Comparison of ENCODE assay signal across 24 mouse cellular contexts in the genomic region with DNA sequence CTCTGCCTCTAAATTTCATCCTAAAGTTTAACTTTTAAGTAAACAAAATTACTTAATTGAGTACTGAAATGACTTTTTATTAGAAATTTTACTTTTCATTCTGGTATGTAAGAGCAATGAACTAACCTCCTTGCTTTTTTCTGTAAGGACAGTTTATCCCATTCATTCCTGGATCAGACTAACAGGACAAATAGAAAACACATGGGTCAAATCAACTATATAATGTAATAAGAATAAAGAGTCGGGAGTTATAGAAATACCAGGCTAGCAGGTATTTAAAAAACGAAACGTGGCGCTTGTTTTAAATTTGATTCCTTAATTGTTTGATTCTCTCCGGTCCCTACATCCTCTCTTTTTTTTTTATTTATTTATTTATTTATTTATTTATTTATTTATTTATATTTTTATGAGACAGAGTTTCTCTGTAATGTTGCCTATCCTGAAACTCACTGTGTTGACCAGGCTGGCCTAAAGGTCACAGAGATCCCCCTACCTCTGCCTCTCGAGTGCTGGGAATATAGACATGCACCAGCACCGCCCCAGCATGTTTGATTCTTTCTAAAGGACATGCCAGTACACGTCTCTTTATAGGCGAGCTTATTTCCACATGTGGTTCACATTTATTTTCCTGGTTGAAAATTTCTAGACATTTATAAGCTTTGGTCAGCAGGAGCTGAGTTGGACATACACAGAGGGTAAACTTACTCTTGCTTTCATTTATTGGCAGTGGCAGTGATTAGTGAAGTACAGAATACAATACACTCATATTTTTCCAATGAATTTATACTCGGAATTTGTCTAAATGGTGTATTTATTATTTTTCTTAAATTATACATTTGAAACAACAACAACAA.
DNase-seq lines count a peak whose midpoint lies in the region; ATAC-seq and TF ChIP-seq lines count a peak whose summit lies in the region.
"Had no signal": no experiment of that assay in that cellular context is flagged by ENCODE, and none has a peak within 500 bp of the region (broad histone marks: within the 10 kb centered on the region; RNA-seq: fewer than 3 reads in every experiment).

No protein-coding gene starts in this region.

- peaks cover 27% of the 10 kb centered on the region for H3K36me3 ChIP-seq in heart, embryonic 12.5 days
- peaks cover 10% of the 10 kb centered on the region for H3K36me3 ChIP-seq in midbrain, embryonic 11.5 days (ENCODE audit: control insufficient read depth, insufficient read depth, low read length)
- H3K36me3 ChIP-seq in midbrain, postnatal 0 days (ENCODE audit: insufficient read depth, low read length) = peaks cover 8% of the 10 kb centered on the region; the same call in 1 of the 2 replicates
- H3K36me3 ChIP-seq in limb, embryonic 14.5 days (ENCODE audit: control insufficient read depth, insufficient read depth, low read length) = peaks cover 40% of the 10 kb centered on the region

- TF ChIP-seq CTCF in midbrain, postnatal 0 days (IDR thresholded peaks at IDR 0.05) = no peak
- TF ChIP-seq CTCF in embryonic fibroblast, embryonic 13.5 days (IDR thresholded peaks at IDR 0.05; ENCODE audit: borderline replicate concordance, insufficient read depth, low read length) = no peak

- H3K27me3 ChIP-seq in heart, embryonic 12.5 days (replicated peaks) = no peaks in the 10 kb centered on the region
- no peaks in the 10 kb centered on the region for H3K27me3 ChIP-seq in midbrain, embryonic 11.5 days (ENCODE audit: control insufficient read depth, insufficient read depth, low read length)
- no peaks in the 10 kb centered on the region for H3K27me3 ChIP-seq in midbrain, postnatal 0 days (ENCODE audit: insufficient read depth, low read length)
- no peaks in the 10 kb centered on the region for H3K27me3 ChIP-seq in limb, embryonic 14.5 days (ENCODE audit: control insufficient read depth, insufficient read depth, low read length)
- H3K27me3 ChIP-seq: embryonic facial prominence, embryonic 13.5 days; forebrain, embryonic 13.5 days; forebrain, embryonic 15.5 days had no signal

- WGBS in heart, embryonic 12.5 days = 88% methylated on average over 10 of the region's 10 CpGs
- WGBS in midbrain, embryonic 11.5 days = 89% methylated on average over 10 of the region's 10 CpGs
- WGBS in midbrain, postnatal 0 days = 93% methylated on average over 10 of the region's 10 CpGs
- 39% methylated on average over 10 of the region's 10 CpGs for WGBS in limb, embryonic 14.5 days

- TF ChIP-seq POLR2A in embryonic fibroblast, embryonic 13.5 days (IDR thresholded peaks at IDR 0.05; ENCODE audit: low read depth, low read length) = no peak
- no peak for TF ChIP-seq POLR2A in limb, embryonic 14.5 days (IDR thresholded peaks at IDR 0.05; ENCODE audit: borderline replicate concordance, extremely low read depth, insufficient read depth, insufficient read length)

- no peak overlapping the region for H3K9ac ChIP-seq in heart, embryonic 12.5 days
- no peak overlapping the region for H3K9ac ChIP-seq in midbrain, embryonic 11.5 days (ENCODE audit: low read length)
- H3K9ac ChIP-seq in midbrain, postnatal 0 days (replicated peaks; ENCODE audit: low read length, poor library complexity, severe bottlenecking) = no peak overlapping the region
- no peak overlapping the region for H3K9ac ChIP-seq in limb, embryonic 14.5 days (ENCODE audit: low read depth, low read length, severe bottlenecking)
- H3K9ac ChIP-seq: embryonic facial prominence, embryonic 13.5 days; forebrain, embryonic 13.5 days; forebrain, embryonic 15.5 days; forebrain, postnatal 0 days had no signal

- ATAC-seq in heart, embryonic 12.5 days (ENCODE audit: insufficient number of reproducible peaks, low FRiP score) = no peak
- no peak for ATAC-seq in midbrain, embryonic 11.5 days (ENCODE audit: low FRiP score)
- no peak for ATAC-seq in midbrain, postnatal 0 days (ENCODE audit: low FRiP score)
- ATAC-seq in limb, embryonic 14.5 days (ENCODE audit: low FRiP score, low read depth) = no peak
- ATAC-seq: forebrain, embryonic 13.5 days; forebrain, embryonic 15.5 days; forebrain, postnatal 0 days had no signal

- H3K9me3 ChIP-seq in heart, embryonic 12.5 days (replicated peaks) = peaks cover 5% of the 10 kb centered on the region; the same call in 1 of the 2 replicates
- no peaks in the 10 kb centered on the region for H3K9me3 ChIP-seq in midbrain, embryonic 11.5 days (ENCODE audit: control insufficient read depth, low read length)
- H3K9me3 ChIP-seq in midbrain, postnatal 0 days (ENCODE audit: low read length) = no peaks in the 10 kb centered on the region
- H3K9me3 ChIP-seq in limb, embryonic 14.5 days (ENCODE audit: control insufficient read depth, low read length) = no peaks in the 10 kb centered on the region
- H3K9me3 ChIP-seq: forebrain, embryonic 15.5 days had no signal

- no peak overlapping the region for H3K4me3 ChIP-seq in heart, embryonic 12.5 days
- no peak overlapping the region for H3K4me3 ChIP-seq in midbrain, embryonic 11.5 days (ENCODE audit: low read depth, low read length)
- no peak overlapping the region for H3K4me3 ChIP-seq in midbrain, postnatal 0 days (ENCODE audit: low read depth, low read length)
- no peak overlapping the region for H3K4me3 ChIP-seq in embryonic fibroblast, embryonic 13.5 days (ENCODE audit: insufficient read depth, low read length)
- no peak overlapping the region for H3K4me3 ChIP-seq in limb, embryonic 14.5 days (replicated peaks; ENCODE audit: low read length)
- H3K4me3 ChIP-seq: embryonic facial prominence, embryonic 13.5 days; erythroblast, embryonic 14.5 days; forebrain, embryonic 10.5 days; forebrain, embryonic 13.5 days; forebrain, embryonic 15.5 days had no signal

- DNase-seq in heart, adult 11 months = peak; percentile 28
- DNase-seq in midbrain, embryonic 11.5 days (ENCODE audit: low spot score, missing footprints) = peak; percentile 65
- DNase-seq in midbrain, postnatal 0 days (ENCODE audit: low spot score) = no peak
- DNase-seq in limb, embryonic 14.5 days (ENCODE audit: low spot score) = peak; percentile 13
- no peak for DNase-seq in kidney, postnatal 36 days
- no peak for DNase-seq in layer of hippocampus, adult 11-12 months (ENCODE audit: low spot score)
- DNase-seq: adrenal gland, adult 2 months; adrenal gland, postnatal 10 days; adrenal gland, postnatal 25 days; cerebellum, adult 11 months; cerebellum, adult 18-20 months; cerebellum, adult 8-10 months; cerebellum, adult 9-11 months; cerebellum, postnatal 14 days; cerebellum, postnatal 36 days; embryo, embryonic 11 days; forebrain, postnatal 0 days had no signal

- no peak overlapping the region for H3K4me2 ChIP-seq in heart, embryonic 12.5 days
- H3K4me2 ChIP-seq in midbrain, embryonic 11.5 days = no peak overlapping the region
- H3K4me2 ChIP-seq in midbrain, postnatal 0 days (ENCODE audit: low read depth, low read length, poor library complexity, severe bottlenecking) = no peak overlapping the region
- no peak overlapping the region for H3K4me2 ChIP-seq in limb, embryonic 14.5 days (replicated peaks; ENCODE audit: low read depth, low read length, severe bottlenecking)
- H3K4me2 ChIP-seq: embryonic facial prominence, embryonic 13.5 days; forebrain, embryonic 13.5 days; forebrain, embryonic 15.5 days had no signal

- H3K27ac ChIP-seq in heart, embryonic 12.5 days (ENCODE audit: poor library complexity, severe bottlenecking) = no peak overlapping the region
- H3K27ac ChIP-seq in midbrain, embryonic 11.5 days (ENCODE audit: low read depth, low read length) = no peak overlapping the region
- H3K27ac ChIP-seq in midbrain, postnatal 0 days (ENCODE audit: low read depth, low read length) = no peak overlapping the region
- peak overlapping the region; percentile 81 for H3K27ac ChIP-seq in embryonic fibroblast, embryonic 13.5 days (ENCODE audit: insufficient read depth, low read length)
- no peak overlapping the region for H3K27ac ChIP-seq in limb, embryonic 14.5 days (replicated peaks; ENCODE audit: low read depth, low read length)
- H3K27ac ChIP-seq: embryonic facial prominence, embryonic 13.5 days; forebrain, embryonic 10.5 days; forebrain, embryonic 13.5 days; forebrain, embryonic 15.5 days had no signal

- H3K4me1 ChIP-seq in heart, embryonic 12.5 days (replicated peaks) = no peaks in the 10 kb centered on the region
- H3K4me1 ChIP-seq in midbrain, embryonic 11.5 days (ENCODE audit: control insufficient read depth, insufficient read depth, low read length) = no peaks in the 10 kb centered on the region
- no peaks in the 10 kb centered on the region for H3K4me1 ChIP-seq in midbrain, postnatal 0 days (ENCODE audit: insufficient read depth, low read length)
- H3K4me1 ChIP-seq in embryonic fibroblast, embryonic 13.5 days (ENCODE audit: control insufficient read depth, insufficient read depth, low read length) = no peaks in the 10 kb centered on the region
- H3K4me1 ChIP-seq in limb, embryonic 14.5 days (ENCODE audit: control insufficient read depth, insufficient read depth, low read length) = no peaks in the 10 kb centered on the region
- H3K4me1 ChIP-seq: forebrain, embryonic 10.5 days; forebrain, embryonic 13.5 days; forebrain, embryonic 15.5 days had no signal

Comparison
In these comparisons a context has a peak if more than half of its experiments do, and no peak if none do; other contexts are left out.
1. DNase-seq: peak in heart, adult 11 months (single experiment), midbrain, embryonic 11.5 days (single experiment) and limb, embryonic 14.5 days (single experiment); none in midbrain, postnatal 0 days (single experiment), kidney, postnatal 36 days (0 of 2) and layer of hippocampus, adult 11-12 months (single experiment).